Mouse (Mus musculus): ENCODE measurements around the gene Adam19.

Gene Adam19

DNA sequence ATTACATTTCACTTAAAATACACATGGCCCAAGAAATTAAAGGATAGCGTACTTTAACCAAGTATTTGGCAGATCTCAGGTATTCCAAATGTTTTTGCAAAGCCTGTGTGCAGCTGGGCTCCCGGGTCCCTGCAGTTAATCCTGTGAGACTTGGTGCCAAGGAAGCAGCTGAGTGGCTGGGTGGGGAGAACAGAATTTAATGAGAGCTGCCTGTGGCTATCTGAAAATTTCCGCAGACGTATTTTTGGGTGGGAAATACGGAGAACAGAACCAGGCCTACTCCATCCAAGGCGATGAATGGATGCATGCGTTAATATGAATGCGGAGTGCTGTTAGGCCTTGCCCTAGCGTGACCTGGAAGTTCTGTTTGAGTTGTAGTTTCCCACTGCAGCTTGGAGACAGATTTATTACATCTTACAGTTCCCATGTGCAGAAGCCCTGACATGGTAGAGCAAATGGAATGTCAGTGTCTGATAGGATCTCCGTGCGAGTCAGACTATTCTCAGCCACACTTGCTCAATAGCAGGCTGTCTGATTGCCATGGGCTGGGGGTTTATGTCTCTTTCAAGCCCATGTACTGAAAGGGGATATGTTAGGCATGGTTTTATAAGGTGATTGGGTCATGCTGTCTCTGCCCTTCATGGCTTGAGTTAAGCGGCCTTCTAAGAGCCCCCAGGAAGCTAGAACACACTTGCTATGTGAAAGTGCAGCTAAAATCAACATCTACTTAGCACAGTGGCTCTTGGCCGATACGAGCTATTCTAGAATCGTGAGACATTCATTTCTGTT lies 17.5 kb downstream of the Adam19 start:
- DNase-seq (ENCODE audit: low spot score in 2 of 2): no peak

- no peak for DNase-seq (ENCODE audit: low spot score in 2 of 2)
Observed at GRCm38 (mm10) chr11:46073850-46074688, 18.3 kb downstream of the Adam19 start.

GRCm38 (mm10) chr11:46075507-46075906 lies 19.7 kb downstream of the Adam19 start:
- no peak for DNase-seq (ENCODE audit: low spot score in 2 of 2)

GRCm38 (mm10) chr11:46076442-46077158 lies 20.8 kb downstream of the Adam19 start:
- no peak for DNase-seq (ENCODE audit: low spot score in 2 of 2)

GRCm38 (mm10) chr11:46077304-46077703 lies 21.5 kb downstream of the Adam19 start:
- no peak for DNase-seq (ENCODE audit: low spot score in 2 of 2)

GRCm38 (mm10) chr11:46077732-46078375 lies 22.1 kb downstream of the Adam19 start:
- DNase-seq (ENCODE audit: low spot score in 2 of 2): no peak

DNA sequence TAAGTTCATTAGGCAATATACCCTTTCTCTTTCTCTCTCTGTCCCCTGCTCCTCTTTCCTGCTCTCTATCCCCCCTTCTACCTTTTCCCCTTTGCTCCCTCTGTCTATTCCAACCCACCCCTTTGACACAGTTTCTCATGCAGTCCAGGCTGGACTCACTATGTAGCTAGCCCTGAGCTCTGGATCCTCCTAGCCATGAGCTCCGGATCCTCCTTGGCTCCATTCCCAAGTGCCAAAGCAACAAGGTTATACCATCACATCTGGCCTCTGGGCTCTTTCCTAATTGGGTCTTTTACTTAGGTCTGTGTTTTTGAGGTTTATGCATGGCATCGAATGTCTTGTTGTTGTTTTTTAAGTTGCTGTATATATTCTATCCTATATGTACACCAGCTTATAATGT lies 25.3 kb downstream of the Adam19 start:
- DNase-seq (ENCODE audit: low spot score in 2 of 2): no peak

DNA sequence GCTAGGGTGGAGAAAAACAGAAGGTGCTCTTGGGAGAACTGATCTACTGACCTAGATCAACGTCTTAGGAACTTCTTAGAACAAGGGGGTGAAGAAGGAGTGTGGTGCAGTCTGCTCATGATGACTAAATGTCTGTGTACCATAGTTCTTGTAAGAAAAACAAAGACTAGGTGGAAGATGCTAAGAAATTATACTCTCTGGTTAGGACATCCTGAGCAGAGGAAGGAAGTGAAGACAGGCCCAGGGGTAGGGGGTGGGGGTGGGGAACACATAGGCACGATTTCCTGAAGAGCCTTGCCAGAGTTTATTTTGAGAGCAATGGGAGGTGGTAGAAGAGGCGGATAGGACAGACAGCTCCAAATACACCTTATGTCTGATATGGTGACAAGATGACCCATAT lies 27.6 kb downstream of the Adam19 start:
- no peak for DNase-seq (ENCODE audit: low spot score in 2 of 2)

- no peak for DNase-seq (ENCODE audit: low spot score in 2 of 2)
Observed at GRCm38 (mm10) chr11:46083835-46084444, 28.1 kb downstream of the Adam19 start.

DNA sequence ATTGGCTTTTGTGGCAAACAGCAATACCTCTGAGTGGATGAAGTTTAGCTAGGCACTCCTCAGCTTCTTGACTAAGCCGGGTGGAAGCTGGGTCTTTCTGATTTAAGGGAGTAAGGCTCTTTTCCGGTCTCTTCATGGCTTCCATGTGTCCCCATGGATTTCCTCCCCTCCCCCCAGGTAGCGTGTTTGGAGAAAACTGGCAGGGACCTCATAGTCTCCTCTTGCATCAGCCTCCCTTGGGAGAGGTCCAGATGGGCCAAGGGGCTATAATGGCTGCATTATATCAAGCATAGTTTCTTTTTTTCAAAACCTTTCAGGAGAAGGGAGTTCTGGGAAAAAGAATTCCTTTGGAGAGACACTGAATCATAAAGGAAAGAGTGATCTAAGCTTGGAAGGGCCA lies 28.8 kb downstream of the Adam19 start:
- DNase-seq (ENCODE audit: low spot score in 2 of 2): no peak

DNA sequence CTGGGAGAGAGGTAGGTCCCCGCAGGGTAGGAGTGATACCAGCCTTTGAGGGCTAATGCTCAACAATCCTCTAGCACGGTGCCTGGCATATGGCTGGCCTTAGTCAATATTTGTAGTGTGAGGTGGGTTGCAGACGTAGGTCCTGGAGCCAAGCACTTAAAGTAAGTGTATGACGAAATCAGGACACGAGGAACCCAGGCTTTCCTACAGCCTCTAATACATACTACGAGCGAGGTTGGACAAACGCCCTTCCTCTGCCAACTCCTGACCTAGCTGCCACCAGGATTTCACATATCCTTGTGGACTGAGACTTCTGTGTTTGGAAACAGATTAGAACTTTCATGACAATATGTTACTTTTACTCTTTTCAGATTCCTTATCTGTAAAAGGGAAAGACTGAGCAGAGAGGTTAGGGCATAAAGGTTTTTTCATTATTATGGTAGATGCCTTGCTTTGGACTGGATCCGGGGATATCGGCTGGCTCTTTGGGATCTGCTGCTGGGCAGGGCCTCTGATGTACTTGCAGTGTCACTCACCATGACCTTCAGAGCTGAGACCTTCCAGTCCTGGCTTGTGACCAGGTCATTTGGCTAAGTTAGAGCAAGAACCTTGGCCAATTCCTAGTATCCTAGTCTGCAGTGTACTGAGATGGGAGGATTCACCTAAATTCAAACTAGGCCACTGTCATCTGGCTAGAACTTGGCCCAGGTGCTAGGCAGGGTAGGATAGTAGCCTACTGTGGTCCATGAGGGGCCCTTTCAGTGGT lies 29.8 kb downstream of the Adam19 start:
- DNase-seq (ENCODE audit: low spot score in 2 of 2): no peak

GRCm38 (mm10) chr11:46086446-46086845 lies 30.7 kb downstream of the Adam19 start:
- DNase-seq (ENCODE audit: low spot score in 2 of 2): no peak

GRCm38 (mm10) chr11:46089081-46089713 lies 33.4 kb downstream of the Adam19 start:
- no peak for DNase-seq (ENCODE audit: low spot score in 2 of 2)

GRCm38 (mm10) chr11:46090036-46090725 lies 34.4 kb downstream of the Adam19 start:
- DNase-seq (ENCODE audit: low spot score in 2 of 2): no peak

- DNase-seq (ENCODE audit: low spot score in 2 of 2): no peak
Observed at GRCm38 (mm10) chr11:46090951-46091667, 35.3 kb downstream of the Adam19 start.

- peak in 1 of 2 experiments; percentile 45 for DNase-seq (ENCODE audit: low spot score in 2 of 2)
Observed at GRCm38 (mm10) chr11:46092121-46092520, 36.3 kb downstream of the Adam19 start.

DNA sequence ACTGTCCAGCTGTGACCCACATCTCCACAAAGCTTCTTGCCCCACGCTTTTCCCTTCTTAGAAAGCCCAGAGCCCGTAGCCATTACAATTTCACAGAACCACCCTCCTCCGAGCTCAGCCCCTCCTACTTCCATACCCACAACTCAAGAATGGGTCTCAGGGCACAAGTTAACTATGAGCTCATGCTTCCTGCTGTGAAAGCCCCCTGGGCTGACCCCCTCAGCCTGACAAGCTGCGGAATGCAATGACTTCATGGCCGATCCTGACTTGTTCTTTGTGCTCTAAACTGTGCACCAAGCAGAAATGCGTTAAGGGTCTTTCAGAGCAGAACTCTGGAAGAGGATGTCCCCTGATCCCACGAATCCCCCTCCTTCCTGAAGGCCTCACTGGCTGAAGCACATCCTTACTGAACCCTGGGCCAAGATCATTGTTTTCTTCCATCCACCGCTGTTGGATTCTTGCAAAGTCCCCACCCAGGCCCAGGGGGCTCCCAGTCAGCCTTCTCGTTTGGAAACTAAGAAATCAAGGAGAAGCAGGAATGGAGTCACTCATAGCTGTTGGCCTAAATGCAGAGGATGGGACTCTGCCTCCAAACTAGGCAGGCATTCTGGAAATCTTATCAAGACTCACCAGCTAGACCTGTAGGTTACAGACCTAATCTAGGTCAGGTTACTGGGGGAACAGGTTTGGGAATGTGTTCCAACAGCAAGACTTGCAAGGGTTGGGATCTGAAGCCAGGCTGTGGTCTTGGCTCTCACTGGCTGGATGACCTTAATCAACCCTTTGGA lies 39.9 kb downstream of the Adam19 start:
- DNase-seq (ENCODE audit: low spot score in 2 of 2): no peak

DNA sequence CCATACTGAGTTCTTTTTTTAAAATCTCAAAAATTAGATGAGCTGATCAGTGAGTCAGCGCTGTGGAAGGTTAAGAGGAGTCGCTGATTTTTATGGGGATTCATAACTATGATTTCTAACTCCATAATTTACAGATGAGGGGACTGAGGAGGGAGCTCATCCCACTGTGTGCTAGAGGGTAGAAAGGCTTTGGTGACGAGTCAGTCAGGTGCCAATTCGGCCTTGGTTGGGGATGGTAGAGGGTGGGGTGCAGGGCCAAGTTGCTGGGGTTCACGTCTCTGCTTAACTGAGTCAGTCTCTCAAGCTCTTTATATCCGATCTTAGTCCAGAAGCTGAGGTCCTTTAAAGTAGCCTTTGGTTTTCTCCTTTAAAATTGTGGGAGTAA lies 40.5 kb downstream of the Adam19 start:
- DNase-seq (ENCODE audit: low spot score in 2 of 2): no peak
